Mouse (Mus musculus) embryonic facial prominence, embryonic 11.5 days (tissue): Measurements from ENCODE around the gene Golph3. TPM values are rescaled to one million over a fixed set of nuclear protein-coding genes. Genes with fewer than 3 reads are reported as not detected.

Source experiments
- ATAC-seq: fragments of 200-750 bp; cut with Nextera tagmentation; replicated peaks from 2 replicates; pipeline ENCODE4 v1.8.0; 2017; ENCODE audit warnings: low read depth; ENCODE audit not compliant: insufficient number of reproducible peaks, low FRiP score, low TSS enrichment
- DNase-seq: peaks from one replicate; pipeline ENCODE4 v3.0.0-alpha.2; 2015; ENCODE audit warnings: low spot score
- H3K27ac ChIP-seq: fragments of 300-500 bp; sonication (generic); replicated peaks from 2 replicates; pipeline ENCODE4 v1.5.1; 2014; ENCODE audit warnings: mild to moderate bottlenecking, low read depth, low read length, control low read depth
- H3K27me3 ChIP-seq: fragments of 300-500 bp; sonication (generic); 2 replicates; pipeline ENCODE4 v1.6.1; 2014; ENCODE audit warnings: mild to moderate bottlenecking, low read length, moderate library complexity, mixed read lengths; ENCODE audit not compliant: control insufficient read depth, insufficient read depth
- H3K36me3 ChIP-seq: fragments of 300-500 bp; sonication (generic); replicated peaks from 2 replicates; pipeline ENCODE4 v1.6.1; 2014; ENCODE audit warnings: low read depth, mild to moderate bottlenecking, low read length, moderate library complexity, mixed read lengths; ENCODE audit not compliant: control insufficient read depth, insufficient read depth
- H3K4me1 ChIP-seq: fragments of 300-500 bp; sonication (generic); 2 replicates; pipeline ENCODE4 v1.6.1; 2014; ENCODE audit warnings: low read length, mixed read lengths; ENCODE audit not compliant: control insufficient read depth, insufficient read depth
- H3K4me2 ChIP-seq: fragments of 300-500 bp; sonication (generic); 2 replicates; pipeline ENCODE4 v1.6.1; 2014; ENCODE audit warnings: low read depth, mild to moderate bottlenecking, control low read depth, low read length, moderate library complexity
- H3K4me3 ChIP-seq: fragments of 300-500 bp; sonication (generic); 2 replicates; pipeline ENCODE4 v1.5.1; 2014; ENCODE audit warnings: low read depth, low read length, control low read depth
- H3K9ac ChIP-seq: fragments of 300-500 bp; sonication (generic); replicated peaks from 2 replicates; pipeline ENCODE4 v1.6.1; 2014; ENCODE audit warnings: mild to moderate bottlenecking, control low read depth, low read length
- H3K9me3 ChIP-seq: fragments of 300-500 bp; sonication (generic); replicated peaks from 2 replicates; pipeline ENCODE4 v1.6.1; 2016; ENCODE audit warnings: mild to moderate bottlenecking, low read length, inconsistent platforms, mixed read lengths; ENCODE audit not compliant: control insufficient read depth
- WGBS: fragments of 180-500 bp; shearing (Covaris S2); extraction: QIAGEN DNeasy Blood & Tissue Kit; methylation state at CpG from one replicate; pipeline ENCODE4 v1.1.7; 2014; 5-methylcytosine and 5-hydroxymethylcytosine counted together
- polyA plus RNA-seq: library from polyadenylated mRNA; unstranded; fragments of >200 nt; fragmentation: Nextera tagmentation; extraction: Ambion mirVana; gene quantifications from 2 replicates; pipeline ENCODE4 v1.2.1, GENCODE M21; 2014

Golph3 gene
- polyA plus RNA-seq, 1 experiment from 2014 or later = 125 TPM

DNA sequence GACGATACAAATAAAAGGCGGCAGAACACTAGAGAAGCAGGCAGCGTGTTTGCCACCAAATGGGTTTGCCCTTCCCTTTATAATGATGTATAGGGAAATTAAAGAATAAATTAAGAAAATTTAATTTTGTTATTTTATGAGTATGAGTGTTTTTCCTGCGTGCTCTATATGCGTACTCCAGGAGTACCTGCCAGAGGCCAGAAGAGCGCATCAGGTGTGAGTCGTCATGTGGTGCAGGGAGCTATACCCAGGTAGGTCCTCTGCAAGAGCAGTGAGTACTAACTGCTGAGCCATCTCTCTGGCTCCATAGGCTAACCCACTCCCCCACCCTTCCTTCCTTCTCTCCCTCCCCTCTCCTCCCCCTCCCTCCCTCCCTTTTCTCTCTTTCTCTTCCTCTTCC lies 30.2 kb downstream of the Golph3 start:
- no peak overlapping the region for H3K9ac ChIP-seq
- no peak overlapping the region for H3K4me3 ChIP-seq
- 93% methylated on average over 7 of the region's 7 CpGs for WGBS
- no peak overlapping the region for H3K27ac ChIP-seq
- no peak overlapping the region for H3K4me2 ChIP-seq
- H3K4me1 ChIP-seq = no peaks in the 10 kb centered on the region
- peaks cover 3% of the 10 kb centered on the region for H3K36me3 ChIP-seq
- no peaks in the 10 kb centered on the region for H3K27me3 ChIP-seq
- DNase-seq (no peak), ATAC-seq (no peak)
- no peaks in the 10 kb centered on the region for H3K9me3 ChIP-seq

DNA sequence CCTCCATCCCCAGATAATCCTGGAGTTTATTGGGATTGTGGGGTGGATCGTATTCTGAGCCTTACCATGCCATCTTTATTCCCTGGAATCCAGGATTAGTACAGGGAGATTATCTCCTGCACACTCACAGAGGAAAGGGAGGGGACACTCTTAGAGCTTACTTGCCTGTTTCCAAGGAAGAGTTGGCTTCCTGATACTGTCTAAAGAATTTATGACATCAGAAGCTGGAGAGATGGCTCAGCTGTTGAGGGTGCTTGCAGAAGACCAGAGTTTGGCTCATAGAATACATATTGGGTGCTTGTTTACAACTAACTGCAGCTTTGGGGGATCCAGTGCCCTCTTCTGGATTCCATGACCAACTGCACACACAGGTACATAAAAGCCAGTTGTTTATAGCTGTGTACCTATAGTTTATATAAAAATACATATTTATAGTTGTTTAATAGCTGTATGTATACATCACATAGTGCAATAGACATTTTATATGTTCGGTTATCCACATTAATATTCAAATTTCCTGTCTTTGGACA lies 33.1 kb downstream of the Golph3 start:
- H3K27ac ChIP-seq = no peak overlapping the region
- ATAC-seq (no peak), DNase-seq (no peak)
- no peak overlapping the region for H3K4me2 ChIP-seq
- no peaks in the 10 kb centered on the region for H3K27me3 ChIP-seq
- no peak overlapping the region for H3K4me3 ChIP-seq
- 92% methylated on average over 2 of the region's 2 CpGs for WGBS
- no peaks in the 10 kb centered on the region for H3K9me3 ChIP-seq
- H3K9ac ChIP-seq = no peak overlapping the region
- H3K4me1 ChIP-seq = no peaks in the 10 kb centered on the region
- peaks cover 3% of the 10 kb centered on the region for H3K36me3 ChIP-seq

DNA sequence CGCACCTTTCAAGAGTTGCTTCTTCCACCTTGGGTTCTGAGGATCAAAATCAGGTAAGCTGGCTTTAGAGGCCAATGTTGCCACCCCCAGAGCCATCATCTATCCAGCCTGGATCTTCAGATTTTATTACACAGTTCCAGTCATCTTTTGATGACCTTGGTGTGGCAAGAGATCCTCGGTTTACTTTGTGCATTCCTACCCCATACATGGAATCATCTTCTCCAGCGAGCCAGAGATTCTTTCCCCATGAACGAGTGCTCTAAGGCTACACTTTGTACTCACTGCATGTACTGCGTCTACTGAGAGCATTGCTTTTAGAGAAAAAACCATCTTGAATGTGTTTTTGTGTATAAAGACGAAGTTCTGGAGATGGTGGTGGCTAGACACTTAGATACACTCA lies 34.0 kb downstream of the Golph3 start:
- no peak overlapping the region for H3K9ac ChIP-seq
- H3K4me1 ChIP-seq = no peaks in the 10 kb centered on the region
- peaks cover 3% of the 10 kb centered on the region for H3K36me3 ChIP-seq
- no peak overlapping the region for H3K4me2 ChIP-seq
- DNase-seq = no peak
- H3K9me3 ChIP-seq = no peaks in the 10 kb centered on the region
- no peak overlapping the region for H3K4me3 ChIP-seq
- 88% methylated on average over 6 of the region's 6 CpGs for WGBS
- no peak for ATAC-seq
- no peaks in the 10 kb centered on the region for H3K27me3 ChIP-seq
- no peak overlapping the region for H3K27ac ChIP-seq

DNA sequence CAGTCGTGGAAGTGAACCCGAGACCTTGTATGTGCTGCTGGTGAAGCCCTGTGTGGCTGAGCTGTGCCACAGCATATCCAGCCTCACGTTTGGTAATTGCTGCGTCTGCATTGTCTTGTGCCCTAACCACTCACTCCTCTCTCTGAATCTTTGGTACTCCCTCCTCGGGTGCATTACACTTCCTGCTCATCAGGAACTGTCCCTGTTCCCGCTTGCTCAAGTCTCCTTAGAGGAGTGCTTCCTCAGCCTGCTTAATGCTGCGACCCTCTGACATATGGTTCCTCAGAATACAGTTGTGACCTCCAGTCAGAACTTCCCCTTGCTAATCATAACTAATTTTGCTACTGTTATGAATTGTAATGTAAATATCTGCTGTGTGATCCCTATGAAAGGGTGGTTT lies 34.7 kb downstream of the Golph3 start:
- 80% methylated on average over 7 of the region's 7 CpGs for WGBS
- H3K36me3 ChIP-seq = peaks cover 3% of the 10 kb centered on the region
- no peak overlapping the region for H3K4me3 ChIP-seq
- H3K9ac ChIP-seq = no peak overlapping the region
- no peak overlapping the region for H3K27ac ChIP-seq
- H3K27me3 ChIP-seq = no peaks in the 10 kb centered on the region
- H3K9me3 ChIP-seq = no peaks in the 10 kb centered on the region
- H3K4me1 ChIP-seq = no peaks in the 10 kb centered on the region
- ATAC-seq = no peak
- DNase-seq = no peak
- no peak overlapping the region for H3K4me2 ChIP-seq

DNA sequence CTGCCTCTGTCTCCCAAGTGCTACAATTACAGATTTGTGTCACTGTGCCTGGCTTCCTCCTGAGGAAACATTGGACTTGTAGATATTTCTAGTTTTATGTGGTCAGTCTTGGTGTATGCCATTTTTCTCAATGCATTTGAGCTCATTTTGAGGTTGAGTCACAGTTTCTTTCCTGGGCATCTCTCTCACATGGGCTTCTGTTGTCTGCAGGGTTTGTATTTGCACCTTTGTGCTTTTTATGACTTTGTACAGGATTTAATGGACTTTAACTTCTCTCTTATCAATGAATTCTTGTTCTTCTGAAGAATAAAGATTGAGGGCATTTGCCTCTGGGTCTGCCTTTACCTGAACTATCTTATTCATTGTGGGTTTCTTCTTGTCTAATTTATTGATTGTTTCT lies 36.2 kb downstream of the Golph3 start:
- no peaks in the 10 kb centered on the region for H3K27me3 ChIP-seq
- H3K4me3 ChIP-seq = no peak overlapping the region
- no peak for ATAC-seq
- no peaks in the 10 kb centered on the region for H3K9me3 ChIP-seq
- no peak for DNase-seq
- peaks cover 3% of the 10 kb centered on the region for H3K36me3 ChIP-seq
- H3K9ac ChIP-seq = no peak overlapping the region
- H3K27ac ChIP-seq = no peak overlapping the region
- H3K4me2 ChIP-seq = no peak overlapping the region
- no peaks in the 10 kb centered on the region for H3K4me1 ChIP-seq

DNA sequence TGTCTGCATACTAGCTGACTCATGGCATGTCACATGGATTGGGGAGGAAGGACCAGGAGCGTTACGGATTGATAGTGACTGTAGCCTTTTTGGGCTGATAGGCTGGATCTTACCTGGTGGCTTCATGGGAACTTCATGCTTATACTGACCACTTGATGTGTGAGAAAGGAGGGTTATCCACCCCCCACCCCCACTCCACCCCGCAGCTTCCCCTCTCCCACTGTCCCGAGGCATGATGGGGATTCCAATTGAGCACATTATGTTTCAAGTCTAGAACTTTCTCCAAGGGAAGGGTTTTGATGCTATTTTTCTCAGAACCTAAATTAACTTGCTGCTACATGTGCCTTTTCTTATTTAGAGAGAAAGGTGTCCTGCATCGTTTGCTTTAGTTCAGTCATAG lies 37.1 kb downstream of the Golph3 start:
- no peak overlapping the region for H3K4me2 ChIP-seq
- no peaks in the 10 kb centered on the region for H3K9me3 ChIP-seq
- no peak overlapping the region for H3K4me3 ChIP-seq
- DNase-seq = no peak
- 95% methylated on average over 5 of the region's 5 CpGs for WGBS
- ATAC-seq = no peak
- H3K27ac ChIP-seq = no peak overlapping the region
- no peak overlapping the region for H3K9ac ChIP-seq
- H3K27me3 ChIP-seq = no peaks in the 10 kb centered on the region
- H3K36me3 ChIP-seq = peaks cover 1% of the 10 kb centered on the region
- no peaks in the 10 kb centered on the region for H3K4me1 ChIP-seq

DNA sequence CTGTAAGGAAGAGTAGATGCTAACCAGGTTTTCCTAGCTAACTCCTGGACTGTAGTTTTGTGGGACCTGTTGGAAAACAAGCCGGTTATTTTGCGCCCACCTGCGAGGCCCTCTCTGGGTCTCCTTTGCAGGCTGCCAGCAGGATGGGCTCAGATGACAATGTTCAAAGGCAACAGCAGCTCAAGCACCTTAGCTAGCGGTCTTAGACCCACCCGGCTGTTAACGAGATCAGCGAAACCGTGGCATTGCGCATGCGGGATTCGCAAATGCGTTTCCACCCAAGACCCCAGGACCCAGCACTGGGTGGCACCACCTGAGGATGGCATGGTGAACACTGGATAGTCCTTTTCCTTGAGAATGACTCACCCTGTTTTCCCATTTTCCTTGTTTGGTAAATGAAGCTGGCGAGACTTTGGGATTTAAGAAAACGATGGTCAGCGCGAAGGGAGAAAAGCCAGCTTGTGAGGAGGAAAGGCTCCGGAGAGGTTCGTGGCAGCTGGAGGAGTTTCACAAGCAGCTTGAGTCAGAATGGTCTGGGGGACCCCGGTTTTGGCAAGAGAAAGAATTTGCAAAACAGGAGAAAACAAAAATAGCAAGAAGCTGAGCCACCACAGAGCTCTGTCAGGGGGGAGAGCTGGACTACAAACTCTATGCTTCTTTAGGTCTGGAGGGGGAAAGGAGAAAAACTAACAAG lies 39.4 kb downstream of the Golph3 start:
- H3K27me3 ChIP-seq = no peaks in the 10 kb centered on the region
- no peaks in the 10 kb centered on the region for H3K36me3 ChIP-seq
- ATAC-seq (no peak), DNase-seq (no peak)
- 80% methylated on average over 19 of the region's 19 CpGs for WGBS
- no peaks in the 10 kb centered on the region for H3K9me3 ChIP-seq
- H3K9ac ChIP-seq = no peak overlapping the region
- no peak overlapping the region for H3K27ac ChIP-seq
- no peak overlapping the region for H3K4me3 ChIP-seq
- no peaks in the 10 kb centered on the region for H3K4me1 ChIP-seq
- no peak overlapping the region for H3K4me2 ChIP-seq

DNA sequence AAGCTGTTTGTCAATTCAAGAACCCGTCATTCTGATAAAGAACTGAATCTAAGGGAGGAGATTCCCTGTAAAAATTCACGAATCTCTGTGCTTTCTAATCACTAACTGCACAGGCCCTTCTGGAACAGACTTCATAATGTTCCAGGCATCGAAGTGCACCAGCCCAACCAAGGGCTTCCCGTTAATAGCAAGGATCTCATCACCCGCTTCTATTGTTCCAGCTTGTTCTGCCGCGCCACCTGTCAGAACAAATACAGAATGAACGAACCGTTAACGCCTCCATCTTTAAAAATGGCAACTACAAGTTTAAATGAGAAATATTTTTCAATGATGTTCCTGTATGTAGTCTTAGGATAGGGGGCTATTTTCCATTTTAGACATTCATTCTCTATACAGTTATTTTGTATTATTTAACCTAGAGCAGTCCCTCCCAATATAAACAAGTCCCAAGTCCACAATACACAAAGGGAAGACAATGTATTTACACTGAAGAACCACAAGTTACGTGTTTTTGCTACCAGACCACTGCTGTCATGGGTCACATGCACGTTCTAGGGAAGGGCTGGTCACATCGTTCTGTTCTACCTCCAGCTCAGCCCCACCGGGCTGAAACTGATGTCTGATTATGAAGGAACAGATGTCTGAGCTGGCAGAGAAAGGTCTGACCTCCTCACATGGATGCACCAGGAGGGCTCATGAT lies 40.9 kb downstream of the Golph3 start:
- ATAC-seq (no peak), DNase-seq (no peak)
- Histone ChIP-seq H3K27ac (no peak overlapping the region), H3K9me3 (no peaks in the 10 kb centered on the region), H3K4me2 (no peak overlapping the region), H3K9ac (no peak overlapping the region), H3K4me3 (no peak overlapping the region), H3K4me1 (no peaks in the 10 kb centered on the region), H3K27me3 (no peaks in the 10 kb centered on the region), H3K36me3 (no peaks in the 10 kb centered on the region)
- WGBS = 91% methylated on average over 14 of the region's 14 CpGs
